Mouse (Mus musculus): Measurements from ENCODE around the gene Osbpl10. TPM values are rescaled to one million over a fixed set of nuclear protein-coding genes. Genes with fewer than 3 reads are reported as not detected.

Gene Osbpl10
- polyA plus RNA-seq, 1 experiment from 2014 or later = 2.3 TPM

- peaks cover 8% of the 10 kb centered on the region for H3K4me1 ChIP-seq
- ATAC-seq (ENCODE audit: insufficient number of reproducible peaks, insufficient read depth, low FRiP score, low TSS enrichment, low read depth) = no peak
These were observed 71.8 kb downstream of the Osbpl10 start for GRCm38 (mm10) chr9:115049981-115050720.

GRCm38 (mm10) chr9:115051976-115052375, 73.6 kb downstream of the Osbpl10 start:
- Histone ChIP-seq H3K27me3 (no peaks in the 10 kb centered on the region), H3K4me3 (no peak overlapping the region), H3K4me2 (no peak overlapping the region), H3K27ac (no peak overlapping the region), H3K9me3 (no peaks in the 10 kb centered on the region), H3K4me1 (peaks cover 9% of the 10 kb centered on the region; the same call in 1 of the 2 replicates), H3K9ac (no peak overlapping the region), H3K36me3 (no peaks in the 10 kb centered on the region)
- no peak for ATAC-seq (ENCODE audit: insufficient number of reproducible peaks, insufficient read depth, low FRiP score, low TSS enrichment, low read depth)
- 78% methylated on average over 3 of the region's 3 CpGs for WGBS

More at GRCm38 (mm10) chr9:115049981-115050720, 71.8 kb downstream of the Osbpl10 start:
- Histone ChIP-seq H3K36me3 (no peaks in the 10 kb centered on the region), H3K4me3 (no peak overlapping the region), H3K27ac (no peak overlapping the region), H3K27me3 (no peaks in the 10 kb centered on the region), H3K9ac (no peak overlapping the region), H3K4me2 (no peak overlapping the region), H3K9me3 (no peaks in the 10 kb centered on the region)
- WGBS = 85% methylated on average over 13 of the region's 13 CpGs

- 93% methylated on average over 14 of the region's 14 CpGs for WGBS
- peaks cover 3% of the 10 kb centered on the region; the same call in 1 of the 2 replicates for H3K9me3 ChIP-seq
- no peaks in the 10 kb centered on the region for H3K27me3 ChIP-seq
- H3K4me1 ChIP-seq = peaks cover 12% of the 10 kb centered on the region
- H3K4me3 ChIP-seq = no peak overlapping the region
- no peaks in the 10 kb centered on the region for H3K36me3 ChIP-seq
- no peak overlapping the region for H3K9ac ChIP-seq
- no peak for ATAC-seq (ENCODE audit: insufficient number of reproducible peaks, insufficient read depth, low FRiP score, low TSS enrichment, low read depth)
- no peak overlapping the region for H3K4me2 ChIP-seq
- H3K27ac ChIP-seq = no peak overlapping the region
These were observed 75.4 kb downstream of the Osbpl10 start for GRCm38 (mm10) chr9:115053779-115054178.

GRCm38 (mm10) chr9:115055041-115055830, 76.9 kb downstream of the Osbpl10 start:
- no peak overlapping the region for H3K4me2 ChIP-seq
- H3K27ac ChIP-seq = no peak overlapping the region
- no peak for ATAC-seq (ENCODE audit: insufficient number of reproducible peaks, insufficient read depth, low FRiP score, low TSS enrichment, low read depth)
- no peaks in the 10 kb centered on the region for H3K27me3 ChIP-seq
- H3K4me1 ChIP-seq = peaks cover 12% of the 10 kb centered on the region
- H3K9ac ChIP-seq = no peak overlapping the region
- WGBS = 81% methylated on average over 8 of the region's 8 CpGs
- peaks cover 3% of the 10 kb centered on the region; the same call in 1 of the 2 replicates for H3K9me3 ChIP-seq
- no peak overlapping the region for H3K4me3 ChIP-seq
- H3K36me3 ChIP-seq = no peaks in the 10 kb centered on the region

- peaks cover 12% of the 10 kb centered on the region for H3K4me1 ChIP-seq
- no peak for ATAC-seq (ENCODE audit: insufficient number of reproducible peaks, insufficient read depth, low FRiP score, low TSS enrichment, low read depth)
- no peak overlapping the region for H3K4me2 ChIP-seq
- H3K4me3 ChIP-seq = no peak overlapping the region
- no peak overlapping the region for H3K27ac ChIP-seq
- WGBS = 32% methylated on average over 5 of the region's 5 CpGs
- 0 out of 2 replicates have a peak, but pooled peaks cover 2% of the 10 kb centered on the region for H3K36me3 ChIP-seq
- H3K9ac ChIP-seq = no peak overlapping the region
- no peaks in the 10 kb centered on the region for H3K27me3 ChIP-seq
- peaks cover 3% of the 10 kb centered on the region; the same call in 1 of the 2 replicates for H3K9me3 ChIP-seq
These were observed 80.4 kb downstream of the Osbpl10 start for GRCm38 (mm10) chr9:115058806-115059205.

GRCm38 (mm10) chr9:115064834-115065233, 86.5 kb downstream of the Osbpl10 start:
- Histone ChIP-seq H3K36me3 (0 out of 2 replicates have a peak, but pooled peaks cover 9% of the 10 kb centered on the region), H3K27me3 (no peaks in the 10 kb centered on the region), H3K4me2 (no peak overlapping the region), H3K9ac (no peak overlapping the region), H3K27ac (no peak overlapping the region), H3K4me1 (peaks cover 3% of the 10 kb centered on the region; the same call in 1 of the 2 replicates), H3K4me3 (no peak overlapping the region), H3K9me3 (peaks cover 7% of the 10 kb centered on the region)
- 82% methylated on average over 1 of the region's 1 CpGs for WGBS
- no peak for ATAC-seq (ENCODE audit: insufficient number of reproducible peaks, insufficient read depth, low FRiP score, low TSS enrichment, low read depth)

- 0 out of 2 replicates have a peak, but pooled peaks cover 9% of the 10 kb centered on the region for H3K36me3 ChIP-seq
- H3K27ac ChIP-seq = no peak overlapping the region
- H3K9me3 ChIP-seq = peaks cover 7% of the 10 kb centered on the region
- ATAC-seq (ENCODE audit: insufficient number of reproducible peaks, insufficient read depth, low FRiP score, low TSS enrichment, low read depth) = no peak
- 69% methylated on average over 9 of the region's 9 CpGs for WGBS
- H3K9ac ChIP-seq = no peak overlapping the region
- no peak overlapping the region for H3K4me3 ChIP-seq
- no peaks in the 10 kb centered on the region for H3K27me3 ChIP-seq
- H3K4me1 ChIP-seq = peaks cover 3% of the 10 kb centered on the region; the same call in 1 of the 2 replicates
- H3K4me2 ChIP-seq = no peak overlapping the region
These were observed 88.7 kb downstream of the Osbpl10 start for GRCm38 (mm10) chr9:115067071-115067470.

GRCm38 (mm10) chr9:115075191-115075590, 96.8 kb downstream of the Osbpl10 start:
- Histone ChIP-seq H3K27ac (no peak overlapping the region), H3K9me3 (0 out of 2 replicates have a peak, but pooled peaks cover 4% of the 10 kb centered on the region), H3K36me3 (no peaks in the 10 kb centered on the region), H3K4me1 (no peaks in the 10 kb centered on the region), H3K4me2 (no peak overlapping the region), H3K27me3 (no peaks in the 10 kb centered on the region), H3K4me3 (no peak overlapping the region), H3K9ac (no peak overlapping the region)
- WGBS = 78% methylated on average over 4 of the region's 4 CpGs
- no peak for ATAC-seq (ENCODE audit: insufficient number of reproducible peaks, insufficient read depth, low FRiP score, low TSS enrichment, low read depth)

- H3K9me3 ChIP-seq = peaks cover 11% of the 10 kb centered on the region; the same call in 1 of the 2 replicates
- H3K27ac ChIP-seq = no peak overlapping the region; the same call in 1 of the 2 replicates
- no peak overlapping the region; the same call in 1 of the 2 replicates for H3K4me2 ChIP-seq
- 44% methylated on average over 17 of the region's 17 CpGs for WGBS
- H3K4me1 ChIP-seq = peaks cover 4% of the 10 kb centered on the region; the same call in 1 of the 2 replicates
- peak; percentile 37; the same call in 1 of the 2 replicates for ATAC-seq (ENCODE audit: insufficient number of reproducible peaks, insufficient read depth, low FRiP score, low TSS enrichment, low read depth)
- no peak overlapping the region for H3K4me3 ChIP-seq
- no peaks in the 10 kb centered on the region for H3K27me3 ChIP-seq
- H3K9ac ChIP-seq = 0 out of 2 replicates have a peak overlapping the region, but pooled peaks have one; percentile 32
- peaks cover 5% of the 10 kb centered on the region; the same call in 1 of the 2 replicates for H3K36me3 ChIP-seq
These were observed 110.1 kb downstream of the Osbpl10 start for GRCm38 (mm10) chr9:115088295-115088993.

GRCm38 (mm10) chr9:115089644-115090043, 111.3 kb downstream of the Osbpl10 start:
- H3K4me3 ChIP-seq = no peak overlapping the region
- WGBS = 77% methylated on average over 5 of the region's 5 CpGs
- H3K4me2 ChIP-seq = no peak overlapping the region
- H3K27me3 ChIP-seq = no peaks in the 10 kb centered on the region
- peaks cover 4% of the 10 kb centered on the region; the same call in 1 of the 2 replicates for H3K4me1 ChIP-seq
- H3K9me3 ChIP-seq = peaks cover 11% of the 10 kb centered on the region; the same call in 1 of the 2 replicates
- no peak overlapping the region for H3K27ac ChIP-seq
- no peak for ATAC-seq (ENCODE audit: insufficient number of reproducible peaks, insufficient read depth, low FRiP score, low TSS enrichment, low read depth)
- H3K36me3 ChIP-seq = peaks cover 5% of the 10 kb centered on the region; the same call in 1 of the 2 replicates
- H3K9ac ChIP-seq = no peak overlapping the region

- Histone ChIP-seq H3K4me3 (no peak overlapping the region), H3K9me3 (peaks cover 6% of the 10 kb centered on the region; the same call in 1 of the 2 replicates), H3K4me1 (no peaks in the 10 kb centered on the region), H3K27me3 (no peaks in the 10 kb centered on the region), H3K36me3 (no peaks in the 10 kb centered on the region), H3K4me2 (no peak overlapping the region), H3K9ac (no peak overlapping the region), H3K27ac (no peak overlapping the region)
- no peak for ATAC-seq (ENCODE audit: insufficient number of reproducible peaks, insufficient read depth, low FRiP score, low TSS enrichment, low read depth)
- 76% methylated on average over 10 of the region's 10 CpGs for WGBS
These were observed 118.1 kb downstream of the Osbpl10 start for GRCm38 (mm10) chr9:115096481-115096880.

Measured in embryonic facial prominence, embryonic 13.5 days (tissue).